Comparison of ENCODE assay signal across 9 mouse cellular contexts in genomic region chr4:135451360-135452015, GRCm38 (mm10). TPM values are rescaled to one million over a fixed set of nuclear protein-coding genes. Genes with fewer than 3 reads are reported as not detected.
A peak's percentile ranks its signal among the peaks of the same experiment; 100 is the strongest.
DNase-seq lines count a peak whose midpoint lies in the region; ATAC-seq lines count a peak whose summit lies in the region.
"Had no signal": no experiment of that assay in that cellular context is flagged by ENCODE, and none has a peak within 500 bp of the region (broad histone marks: within the 10 kb centered on the region; RNA-seq: fewer than 3 reads in every experiment).

No protein-coding gene starts in this region.

- no peaks in the 10 kb centered on the region for H3K27me3 ChIP-seq in hindbrain, embryonic 10.5 days (ENCODE audit: insufficient read depth, poor library complexity, severe bottlenecking)
- H3K27me3 ChIP-seq in hindbrain, embryonic 12.5 days: no peaks in the 10 kb centered on the region
- H3K27me3 ChIP-seq in embryonic facial prominence, embryonic 13.5 days: no peaks in the 10 kb centered on the region
- H3K27me3 ChIP-seq in hindbrain, embryonic 15.5 days: no peaks in the 10 kb centered on the region
- no peaks in the 10 kb centered on the region for H3K27me3 ChIP-seq in midbrain, embryonic 12.5 days

- 65% methylated on average over 18 of the region's 18 CpGs for WGBS in hindbrain, embryonic 10.5 days
- WGBS in hindbrain, embryonic 12.5 days: 60% methylated on average over 17 of the region's 18 CpGs
- 48% methylated on average over 18 of the region's 18 CpGs for WGBS in embryonic facial prominence, embryonic 13.5 days
- WGBS in hindbrain, embryonic 15.5 days: 52% methylated on average over 18 of the region's 18 CpGs
- WGBS in midbrain, embryonic 12.5 days: 56% methylated on average over 18 of the region's 18 CpGs

- no peak for ATAC-seq in hindbrain, embryonic 12.5 days (ENCODE audit: low FRiP score)
- no peak for ATAC-seq in embryonic facial prominence, embryonic 13.5 days (ENCODE audit: insufficient number of reproducible peaks, insufficient read depth, low FRiP score, low TSS enrichment, low read depth)
- ATAC-seq in hindbrain, embryonic 15.5 days (ENCODE audit: low FRiP score, low read depth): no peak
- ATAC-seq in midbrain, embryonic 12.5 days (ENCODE audit: low FRiP score, low read depth): no peak
- no peak for ATAC-seq in megakaryocyte-erythroid progenitor cell, adult 5-6 weeks (replicated peaks; ENCODE audit: low FRiP score, low TSS enrichment, poor library complexity, severe bottlenecking)
- no peak for ATAC-seq in inflammation-experienced regulatory T-cells, adult 6 months

- H3K36me3 ChIP-seq in hindbrain, embryonic 10.5 days: no peaks in the 10 kb centered on the region
- no peaks in the 10 kb centered on the region for H3K36me3 ChIP-seq in hindbrain, embryonic 12.5 days
- H3K36me3 ChIP-seq in embryonic facial prominence, embryonic 13.5 days: no peaks in the 10 kb centered on the region
- H3K36me3 ChIP-seq in hindbrain, embryonic 15.5 days: no peaks in the 10 kb centered on the region
- H3K36me3 ChIP-seq in midbrain, embryonic 12.5 days: no peaks in the 10 kb centered on the region

- no peaks in the 10 kb centered on the region for H3K9me3 ChIP-seq in hindbrain, embryonic 10.5 days
- H3K9me3 ChIP-seq in hindbrain, embryonic 12.5 days (replicated peaks): no peaks in the 10 kb centered on the region
- no peaks in the 10 kb centered on the region for H3K9me3 ChIP-seq in embryonic facial prominence, embryonic 13.5 days
- H3K9me3 ChIP-seq in hindbrain, embryonic 15.5 days: no peaks in the 10 kb centered on the region
- no peaks in the 10 kb centered on the region for H3K9me3 ChIP-seq in midbrain, embryonic 12.5 days

- H3K9ac ChIP-seq in hindbrain, embryonic 12.5 days: no peak overlapping the region
- peak overlapping the region; percentile 11; the same call in 1 of the 2 replicates for H3K9ac ChIP-seq in embryonic facial prominence, embryonic 13.5 days
- no peak overlapping the region for H3K9ac ChIP-seq in hindbrain, embryonic 15.5 days
- H3K9ac ChIP-seq in midbrain, embryonic 12.5 days (replicated peaks): no peak overlapping the region

- no peak overlapping the region; the same call in 1 of the 2 replicates for H3K27ac ChIP-seq in hindbrain, embryonic 10.5 days
- no peak overlapping the region for H3K27ac ChIP-seq in hindbrain, embryonic 12.5 days
- H3K27ac ChIP-seq in embryonic facial prominence, embryonic 13.5 days: no peak overlapping the region; the same call in 1 of the 2 replicates
- no peak overlapping the region for H3K27ac ChIP-seq in hindbrain, embryonic 15.5 days (replicated peaks)
- H3K27ac ChIP-seq in midbrain, embryonic 12.5 days (replicated peaks): no peak overlapping the region

- DNase-seq in hindbrain, embryonic 10.5 days (ENCODE audit: low spot score): peak; percentile 7
- DNase-seq: adrenal gland, adult 2 months; cerebellum, postnatal 36 days had no signal

- peaks cover 15% of the 10 kb centered on the region for H3K4me1 ChIP-seq in hindbrain, embryonic 10.5 days (replicated peaks)
- peaks cover 13% of the 10 kb centered on the region; the same call in 1 of the 2 replicates for H3K4me1 ChIP-seq in hindbrain, embryonic 12.5 days
- H3K4me1 ChIP-seq in embryonic facial prominence, embryonic 13.5 days: peaks cover 12% of the 10 kb centered on the region
- peaks cover 4% of the 10 kb centered on the region; the same call in 1 of the 2 replicates for H3K4me1 ChIP-seq in hindbrain, embryonic 15.5 days (replicated peaks)
- peaks cover 10% of the 10 kb centered on the region for H3K4me1 ChIP-seq in midbrain, embryonic 12.5 days

- H3K4me2 ChIP-seq in hindbrain, embryonic 12.5 days (replicated peaks): no peak overlapping the region; the same call in 1 of the 2 replicates
- peak overlapping the region; percentile 43 for H3K4me2 ChIP-seq in embryonic facial prominence, embryonic 13.5 days
- H3K4me2 ChIP-seq in hindbrain, embryonic 15.5 days: peak overlapping the region; percentile 25; the same call in 1 of the 2 replicates
- H3K4me2 ChIP-seq in midbrain, embryonic 12.5 days (replicated peaks): peak overlapping the region; percentile 17; the same call in 1 of the 2 replicates

- H3K4me3 ChIP-seq in hindbrain, embryonic 10.5 days: no peak overlapping the region
- H3K4me3 ChIP-seq in hindbrain, embryonic 12.5 days: no peak overlapping the region
- H3K4me3 ChIP-seq in embryonic facial prominence, embryonic 13.5 days: no peak overlapping the region
- no peak overlapping the region for H3K4me3 ChIP-seq in hindbrain, embryonic 15.5 days
- H3K4me3 ChIP-seq in midbrain, embryonic 12.5 days: no peak overlapping the region

RNA-seq across cellular contexts. Expression of gene Rcan3, which starts 17.8 kb away (rescaled TPM):
- polyA plus RNA-seq in hindbrain, embryonic 10.5 days (2016; fragmentation: Nextera tagmentation; extraction: Ambion mirVana): 11.6 and 14.2 TPM in 2 replicates
- polyA plus RNA-seq in hindbrain, embryonic 12.5 days (2016; fragmentation: Nextera tagmentation; extraction: Ambion mirVana): 20.0 and 20.1 TPM in 2 replicates
- polyA plus RNA-seq in embryonic facial prominence, embryonic 13.5 days (2015; fragmentation: Nextera tagmentation; extraction: Ambion mirVana): 14.0 and 15.1 TPM in 2 replicates
- polyA plus RNA-seq in hindbrain, embryonic 15.5 days (2015; fragmentation: Nextera tagmentation; extraction: Ambion mirVana): 52.0 TPM in 2 replicates
- polyA plus RNA-seq in midbrain, embryonic 12.5 days (2016; fragmentation: Nextera tagmentation; extraction: Ambion mirVana): 17.5 and 17.6 TPM in 2 replicates
- 9.2 and 10.6 TPM in 2 replicates for total RNA-seq in megakaryocyte-erythroid progenitor cell, adult 5-6 weeks (2014; fragmentation: Nextera tagmentation)
- 8.6 and 9.3 TPM in 2 replicates for total RNA-seq in megakaryocyte-erythroid progenitor cell, adult 5-6 weeks (2017)
- polyA plus RNA-seq in inflammation-experienced regulatory T-cells, adult 6 months (2017; shearing (Covaris generic)): 10 to 100 TPM in 2 of 3 experiments, 1 to 10 TPM in 1; 8.4 to 16.1 (median 13.4) TPM

RNA-seq across cellular contexts. Expression of gene Stpg1, which starts 43.1 kb away (rescaled TPM):
- 0.66 and 1.2 TPM in 2 replicates for polyA plus RNA-seq in hindbrain, embryonic 10.5 days (2016; fragmentation: Nextera tagmentation; extraction: Ambion mirVana)
- 0.56 and 0.71 TPM in 2 replicates for polyA plus RNA-seq in hindbrain, embryonic 12.5 days (2016; fragmentation: Nextera tagmentation; extraction: Ambion mirVana)
- 0.21 TPM in 1 of 2 replicates, not detected in the other for polyA plus RNA-seq in embryonic facial prominence, embryonic 13.5 days (2015; fragmentation: Nextera tagmentation; extraction: Ambion mirVana)
- polyA plus RNA-seq in hindbrain, embryonic 15.5 days (2015; fragmentation: Nextera tagmentation; extraction: Ambion mirVana): 0.34 and 0.56 TPM in 2 replicates
- polyA plus RNA-seq in midbrain, embryonic 12.5 days (2016; fragmentation: Nextera tagmentation; extraction: Ambion mirVana): 1.2 and 1.7 TPM in 2 replicates
- total RNA-seq in megakaryocyte-erythroid progenitor cell, adult 5-6 weeks (2014; fragmentation: Nextera tagmentation): not detected in 2 replicates
- total RNA-seq in megakaryocyte-erythroid progenitor cell, adult 5-6 weeks (2017): not detected in 2 replicates
- under 1 TPM in 1 of 3 experiments, not detected in 2; 0.19 TPM for polyA plus RNA-seq in inflammation-experienced regulatory T-cells, adult 6 months (2017; shearing (Covaris generic))

RNA-seq across cellular contexts. Expression of gene Nipal3, which starts 43.4 kb away (rescaled TPM):
- 1.8 and 2.5 TPM in 2 replicates for polyA plus RNA-seq in hindbrain, embryonic 10.5 days (2016; fragmentation: Nextera tagmentation; extraction: Ambion mirVana)
- 3.5 and 4.1 TPM in 2 replicates for polyA plus RNA-seq in hindbrain, embryonic 12.5 days (2016; fragmentation: Nextera tagmentation; extraction: Ambion mirVana)
- 2.3 and 3.5 TPM in 2 replicates for polyA plus RNA-seq in embryonic facial prominence, embryonic 13.5 days (2015; fragmentation: Nextera tagmentation; extraction: Ambion mirVana)
- polyA plus RNA-seq in hindbrain, embryonic 15.5 days (2015; fragmentation: Nextera tagmentation; extraction: Ambion mirVana): 8.1 and 9.6 TPM in 2 replicates
- 3.4 and 3.7 TPM in 2 replicates for polyA plus RNA-seq in midbrain, embryonic 12.5 days (2016; fragmentation: Nextera tagmentation; extraction: Ambion mirVana)
- 14.5 and 19.2 TPM in 2 replicates for total RNA-seq in megakaryocyte-erythroid progenitor cell, adult 5-6 weeks (2014; fragmentation: Nextera tagmentation)
- 17.0 and 32.2 TPM in 2 replicates for total RNA-seq in megakaryocyte-erythroid progenitor cell, adult 5-6 weeks (2017)
- polyA plus RNA-seq in inflammation-experienced regulatory T-cells, adult 6 months (2017; shearing (Covaris generic)): 10 to 100 TPM in 2 of 3 experiments, 1 to 10 TPM in 1; 10.0 to 18.2 (median 13.6) TPM

RNA-seq across cellular contexts. Expression of gene Ncmap, which starts 53.5 kb away (rescaled TPM):
- 0.30 and 0.35 TPM in 2 replicates for polyA plus RNA-seq in hindbrain, embryonic 10.5 days (2016; fragmentation: Nextera tagmentation; extraction: Ambion mirVana)
- polyA plus RNA-seq in hindbrain, embryonic 12.5 days (2016; fragmentation: Nextera tagmentation; extraction: Ambion mirVana): 2.9 and 6.1 TPM in 2 replicates
- 6.0 and 7.0 TPM in 2 replicates for polyA plus RNA-seq in embryonic facial prominence, embryonic 13.5 days (2015; fragmentation: Nextera tagmentation; extraction: Ambion mirVana)
- 0.37 and 1.00 TPM in 2 replicates for polyA plus RNA-seq in hindbrain, embryonic 15.5 days (2015; fragmentation: Nextera tagmentation; extraction: Ambion mirVana)
- polyA plus RNA-seq in midbrain, embryonic 12.5 days (2016; fragmentation: Nextera tagmentation; extraction: Ambion mirVana): 0.58 and 0.65 TPM in 2 replicates
- total RNA-seq in megakaryocyte-erythroid progenitor cell, adult 5-6 weeks (2014; fragmentation: Nextera tagmentation): 0.81 TPM in 1 of 2 replicates, not detected in the other
- total RNA-seq in megakaryocyte-erythroid progenitor cell, adult 5-6 weeks (2017): not detected in 2 replicates
- polyA plus RNA-seq in inflammation-experienced regulatory T-cells, adult 6 months (2017; shearing (Covaris generic)): 10 to 100 TPM in 2 of 3 experiments, 1 to 10 TPM in 1; 4.0 to 58.5 (median 35.5) TPM
